Mouse (Mus musculus) stomach, postnatal 0 days (tissue): ENCODE measurements around the gene Wnt16. TPM values are rescaled to one million over a fixed set of nuclear protein-coding genes. Genes with fewer than 3 reads are reported as not detected.
A peak's percentile ranks its signal among the peaks of the same experiment; 100 is the strongest.

Experiments used
- ATAC-seq: fragments of 200-750 bp; cut with Nextera tagmentation; 2 replicates; pipeline ENCODE4 v1.8.0; 2017; ENCODE audit not compliant: low FRiP score, low TSS enrichment
- DNase-seq: peaks from one replicate; pipeline ENCODE4 v3.0.0-alpha.2; 2016; ENCODE audit warnings: low spot score
- H3K27ac ChIP-seq: fragments of 300-500 bp; sonication (generic); replicated peaks from 2 replicates; pipeline ENCODE4 v1.5.1; 2014; ENCODE audit warnings: mild to moderate bottlenecking, control low read depth
- H3K27me3 ChIP-seq: fragments of 300-500 bp; sonication (generic); 2 replicates; pipeline ENCODE4 v1.6.1; 2014; ENCODE audit warnings: low read length; ENCODE audit not compliant: control insufficient read depth, insufficient read depth
- H3K36me3 ChIP-seq: fragments of 300-500 bp; sonication (generic); 2 replicates; pipeline ENCODE4 v1.6.1; 2014; ENCODE audit warnings: low read length, mixed read lengths; ENCODE audit not compliant: control insufficient read depth, insufficient read depth
- H3K4me1 ChIP-seq: fragments of 300-500 bp; sonication (generic); replicated peaks from 2 replicates; pipeline ENCODE4 v1.6.1; 2014; ENCODE audit warnings: antibody characterized with exemption; ENCODE audit not compliant: control insufficient read depth, insufficient read depth
- H3K4me2 ChIP-seq: fragments of 300-500 bp; sonication (generic); replicated peaks from 2 replicates; pipeline ENCODE4 v1.6.1; 2014; ENCODE audit warnings: low read depth, mild to moderate bottlenecking, control low read depth, moderate library complexity
- H3K4me3 ChIP-seq: fragments of 300-500 bp; sonication (generic); 2 replicates; pipeline ENCODE4 v1.5.1; 2014; ENCODE audit warnings: low read depth, low read length, control low read depth
- H3K9ac ChIP-seq: fragments of 300-500 bp; sonication (generic); 2 replicates; pipeline ENCODE4 v1.6.1; 2014; ENCODE audit warnings: mild to moderate bottlenecking, low read length, control low read depth, mixed read lengths
- H3K9me3 ChIP-seq: fragments of 300-500 bp; sonication (generic); 2 replicates; pipeline ENCODE4 v1.6.1; 2016; ENCODE audit warnings: low read length; ENCODE audit not compliant: control insufficient read depth
- CTCF ChIP-seq: IDR thresholded peaks from 2 replicates; pipeline ENCODE4 v1.5.1; 2016; ENCODE audit warnings: antibody characterized with exemption, low read depth, mild to moderate bottlenecking, moderate library complexity
- EP300 ChIP-seq: optimal IDR thresholded peaks from 2 replicates; pipeline ENCODE3; 2016; ENCODE audit warnings: antibody characterized with exemption
- WGBS: fragments of 180-500 bp; shearing (Covaris S2); extraction: QIAGEN DNeasy Blood & Tissue Kit; methylation state at CpG from one replicate; pipeline ENCODE4 v1.1.7; 2014; 5-methylcytosine and 5-hydroxymethylcytosine counted together
- polyA plus RNA-seq: library from polyadenylated mRNA; unstranded; fragments of >200 nt; fragmentation: Nextera tagmentation; extraction: Ambion mirVana; gene quantifications from 2 replicates; pipeline ENCODE4 v1.2.1, GENCODE M21; 2015

Wnt16 gene
- polyA plus RNA-seq, 1 experiment from 2014 or later, result 8.1 TPM

DNA sequence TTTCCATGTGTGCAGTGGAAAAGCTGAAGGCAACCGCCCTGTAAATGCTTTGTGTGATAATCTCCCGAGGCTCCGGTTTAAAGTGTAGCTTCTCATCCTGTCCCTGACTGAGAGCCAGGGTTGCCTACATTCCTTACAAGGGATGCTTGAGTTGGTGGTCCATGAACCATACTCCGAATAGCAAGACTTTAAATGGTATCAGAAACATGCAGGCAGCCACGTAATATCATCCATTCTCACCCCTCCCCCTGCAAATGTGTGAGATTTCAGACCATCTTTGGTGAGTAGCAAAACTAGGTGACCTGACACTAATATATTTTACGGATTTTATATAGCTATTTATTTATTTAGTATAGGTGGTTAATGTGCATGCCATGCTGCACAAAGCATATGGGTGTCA, 9.0 kb downstream of the Wnt16 start:
- TF ChIP-seq EP300 (no peak), CTCF (no peak)
- Histone ChIP-seq H3K9ac (no peak overlapping the region), H3K27me3 (no peaks in the 10 kb centered on the region), H3K36me3 (no peaks in the 10 kb centered on the region), H3K9me3 (no peaks in the 10 kb centered on the region), H3K4me2 (no peak overlapping the region), H3K4me1 (no peaks in the 10 kb centered on the region), H3K4me3 (no peak overlapping the region), H3K27ac (no peak overlapping the region)
- WGBS, result 54% methylated on average over 6 of the region's 6 CpGs
- no peak for ATAC-seq
- no peak for DNase-seq

- Histone ChIP-seq H3K36me3 (no peaks in the 10 kb centered on the region), H3K4me3 (no peak overlapping the region), H3K4me1 (no peaks in the 10 kb centered on the region), H3K9me3 (no peaks in the 10 kb centered on the region), H3K9ac (no peak overlapping the region), H3K27me3 (no peaks in the 10 kb centered on the region), H3K4me2 (peak overlapping the region; percentile 32), H3K27ac (no peak overlapping the region; the same call in 1 of the 2 replicates)
- ATAC-seq (no peak), DNase-seq (no peak)
- no peak for TF ChIP-seq CTCF
- no peak for TF ChIP-seq EP300
- WGBS, result 49% methylated on average over 14 of the region's 14 CpGs
Measured at GRCm38 (mm10) chr6:22298059-22298458, 10.0 kb downstream of the Wnt16 start.

DNA sequence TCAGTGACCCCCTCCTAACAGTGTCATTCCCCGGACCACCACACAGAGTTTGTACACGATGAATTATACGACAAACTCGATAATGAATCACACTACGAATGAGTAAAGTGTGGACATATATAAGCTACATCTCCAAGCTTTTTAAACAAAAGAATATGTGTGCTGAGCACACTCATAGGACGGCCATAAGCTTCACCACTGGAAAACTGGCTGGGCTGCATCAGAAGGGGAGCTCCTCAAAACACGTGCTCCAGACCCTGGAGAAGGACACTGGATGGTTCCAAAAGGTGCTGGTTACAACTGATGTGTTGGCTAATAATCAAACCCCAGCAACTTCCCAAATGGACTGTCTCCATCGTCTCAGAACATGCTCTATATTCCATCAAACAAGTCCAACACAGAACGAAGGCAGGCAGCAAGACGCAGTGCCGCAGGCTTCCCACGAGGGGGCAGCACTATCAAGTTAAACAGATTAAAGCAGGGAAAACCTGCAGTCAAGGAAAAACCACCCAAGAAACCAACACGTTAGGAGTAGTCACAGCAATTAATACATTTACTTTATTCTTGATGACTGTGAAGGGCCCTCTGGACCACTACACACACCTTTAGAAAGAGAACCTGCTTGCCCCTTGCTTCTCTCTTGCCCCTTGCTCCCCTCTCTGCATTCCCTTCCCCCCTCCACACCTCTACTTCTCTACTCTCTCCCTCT, 37.5 kb downstream of the Wnt16 start:
- no peaks in the 10 kb centered on the region; the same call in 1 of the 2 replicates for H3K36me3 ChIP-seq
- WGBS, result 49% methylated on average over 13 of the region's 13 CpGs
- no peaks in the 10 kb centered on the region for H3K9me3 ChIP-seq
- ATAC-seq (peak; percentile 43), DNase-seq (peak; percentile 85)
- H3K4me1 ChIP-seq, result no peaks in the 10 kb centered on the region
- TF ChIP-seq EP300 (no peak), CTCF (peak; percentile 93)
- no peak overlapping the region for H3K4me2 ChIP-seq
- H3K27me3 ChIP-seq, result no peaks in the 10 kb centered on the region
- H3K27ac ChIP-seq, result no peak overlapping the region
- no peak overlapping the region for H3K9ac ChIP-seq
- no peak overlapping the region for H3K4me3 ChIP-seq

- Histone ChIP-seq H3K27me3 (no peaks in the 10 kb centered on the region), H3K36me3 (no peaks in the 10 kb centered on the region; the same call in 1 of the 2 replicates)
Measured at GRCm38 (mm10) chr6:22326289-22326688, 38.3 kb downstream of the Wnt16 start.

GRCm38 (mm10) chr6:22327091-22327490, 39.1 kb downstream of the Wnt16 start:
- no peak overlapping the region for H3K9ac ChIP-seq
- DNase-seq, result peak; percentile 61
- no peaks in the 10 kb centered on the region for H3K4me1 ChIP-seq
- TF ChIP-seq EP300, result no peak
- TF ChIP-seq CTCF, result no peak
- H3K27ac ChIP-seq, result no peak overlapping the region
- 31% methylated on average over 4 of the region's 4 CpGs for WGBS
- H3K4me3 ChIP-seq, result no peak overlapping the region
- ATAC-seq, result peak; percentile 31; the same call in 1 of the 2 replicates
- H3K36me3 ChIP-seq, result no peaks in the 10 kb centered on the region; the same call in 1 of the 2 replicates
- H3K4me2 ChIP-seq, result no peak overlapping the region
- no peaks in the 10 kb centered on the region for H3K9me3 ChIP-seq
- no peaks in the 10 kb centered on the region for H3K27me3 ChIP-seq

More at GRCm38 (mm10) chr6:22326289-22326688, 38.3 kb downstream of the Wnt16 start:
- Histone ChIP-seq H3K4me3 (no peak overlapping the region), H3K4me2 (no peak overlapping the region), H3K4me1 (no peaks in the 10 kb centered on the region), H3K27ac (no peak overlapping the region), H3K9ac (no peak overlapping the region), H3K9me3 (no peaks in the 10 kb centered on the region)
- ATAC-seq, result no peak
- 64% methylated on average over 4 of the region's 4 CpGs for WGBS
- no peak for TF ChIP-seq CTCF
- TF ChIP-seq EP300, result no peak
- no peak for DNase-seq

- no peaks in the 10 kb centered on the region for H3K27me3 ChIP-seq
- 71% methylated on average over 8 of the region's 8 CpGs for WGBS
- ATAC-seq, result no peak
- H3K9me3 ChIP-seq, result no peaks in the 10 kb centered on the region
- H3K4me3 ChIP-seq, result no peak overlapping the region
- no peak overlapping the region for H3K9ac ChIP-seq
- H3K36me3 ChIP-seq, result no peaks in the 10 kb centered on the region; the same call in 1 of the 2 replicates
- no peak overlapping the region for H3K4me2 ChIP-seq
- TF ChIP-seq EP300 (no peak), CTCF (no peak)
- DNase-seq, result no peak
- no peaks in the 10 kb centered on the region for H3K4me1 ChIP-seq
- H3K27ac ChIP-seq, result no peak overlapping the region
Measured at GRCm38 (mm10) chr6:22327931-22328330, 39.9 kb downstream of the Wnt16 start.
